Mouse (Mus musculus): Measurements from ENCODE around the gene Gm9049.
"Not testable (repeated sequence)": the region's sequence is repeated elsewhere in the genome, so short reads cannot be mapped to it uniquely, and the experiment has no call there.

Gm9049 gene

DNA sequence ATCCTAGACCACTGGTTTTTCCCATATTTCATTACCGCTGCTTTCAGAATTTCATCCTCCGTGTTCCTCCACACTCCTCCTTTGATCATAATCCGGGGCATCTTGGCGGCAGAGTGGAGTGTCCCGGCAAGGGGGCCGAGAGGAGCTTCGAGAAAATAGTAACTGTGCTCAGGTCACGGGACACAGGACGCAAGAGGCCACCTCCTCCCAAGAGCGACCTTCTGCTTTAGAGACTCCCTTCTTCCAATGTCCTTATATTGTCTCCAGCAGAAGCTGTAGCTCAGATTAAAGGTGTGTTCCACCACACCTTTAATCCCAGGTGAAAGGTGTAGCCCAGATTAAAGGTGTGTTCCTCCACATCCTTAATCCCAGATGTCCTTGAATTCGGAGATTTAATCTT, at the start of gene Gm9049:
Gene Gm9049 (minus strand): TSS at position 101 of the 400 bp plus-strand sequence.
- not testable (repeated sequence) for DNase-seq (ENCODE audit: low read depth in 1 of 2, low spot score in 2 of 2)

DNA sequence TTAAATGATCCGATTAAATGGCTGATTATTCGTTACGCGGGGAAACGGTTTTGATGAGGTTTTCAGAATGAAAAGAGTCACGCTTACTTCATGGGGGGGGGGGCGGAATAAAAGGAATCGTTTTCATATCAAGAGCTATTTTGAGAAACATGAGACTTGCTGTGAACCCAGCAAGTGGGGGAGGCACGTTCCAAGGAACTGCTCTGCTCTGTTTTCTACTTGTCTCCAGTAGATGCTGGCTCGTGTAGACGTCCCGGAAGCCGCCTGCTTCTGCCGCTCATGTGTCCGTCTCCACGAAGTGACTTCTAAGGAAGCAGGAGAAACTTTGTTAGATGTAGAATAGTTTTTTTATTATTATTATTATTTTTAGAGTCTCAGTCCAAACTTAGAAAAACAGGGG, 46.0 kb upstream of the Gm9049 start:
- DNase-seq (ENCODE audit: low read depth in 1 of 2, low spot score in 2 of 2): no peak

DNA sequence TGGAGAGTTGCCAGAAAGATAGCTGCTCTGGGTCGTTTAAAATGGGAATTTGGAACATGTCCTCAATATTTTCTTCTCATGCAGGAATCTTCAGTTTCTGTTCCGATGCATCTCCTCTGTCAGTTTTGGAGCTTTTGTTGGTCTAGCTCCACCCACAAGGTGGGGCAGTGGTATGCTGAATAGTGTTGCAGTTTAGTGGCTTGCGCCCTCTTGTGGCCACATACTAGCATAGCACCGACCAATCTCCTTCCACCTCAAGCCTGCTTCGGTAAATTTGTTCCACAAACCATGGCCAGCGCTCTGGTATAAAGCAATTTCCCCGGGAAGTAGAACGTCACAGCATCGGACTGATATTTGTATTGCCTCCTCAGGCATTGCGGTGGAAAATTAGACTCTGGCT, 16.5 kb upstream of the Gm9049 start:
- DNase-seq (ENCODE audit: low read depth in 1 of 2, low spot score in 2 of 2): peak; percentile 42 to 71

DNA sequence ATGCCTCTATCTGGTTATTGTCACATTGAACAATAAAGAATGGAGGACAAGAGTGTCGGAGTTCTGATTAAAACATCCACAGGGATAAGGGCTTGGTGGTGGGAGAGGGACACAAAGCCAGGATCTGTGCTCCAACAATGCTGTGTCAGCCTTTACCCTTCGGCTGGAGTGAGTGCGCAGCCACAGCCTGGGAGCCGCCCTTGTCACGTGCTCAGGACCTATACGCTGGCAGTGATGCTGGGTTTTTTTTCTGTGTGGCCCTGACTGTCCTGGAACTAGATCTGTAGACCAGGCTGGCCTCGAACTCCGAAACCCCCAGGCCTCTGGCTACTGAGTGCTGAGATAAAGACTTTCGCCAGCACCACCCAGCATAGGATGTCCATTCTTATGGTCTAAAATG, 15.6 kb upstream of the Gm9049 start:
- no peak for DNase-seq (ENCODE audit: low read depth in 1 of 2, low spot score in 2 of 2)

- DNase-seq (ENCODE audit: low read depth in 1 of 2, low spot score in 2 of 2): not testable (repeated sequence)
Observed at GRCm38 (mm10) chr10:118348579-118348978, 5.3 kb downstream of the Gm9049 start, which contains the start of gene Gm9048. TSS of gene Gm9048 (minus strand) at chr10:118348679.

DNA sequence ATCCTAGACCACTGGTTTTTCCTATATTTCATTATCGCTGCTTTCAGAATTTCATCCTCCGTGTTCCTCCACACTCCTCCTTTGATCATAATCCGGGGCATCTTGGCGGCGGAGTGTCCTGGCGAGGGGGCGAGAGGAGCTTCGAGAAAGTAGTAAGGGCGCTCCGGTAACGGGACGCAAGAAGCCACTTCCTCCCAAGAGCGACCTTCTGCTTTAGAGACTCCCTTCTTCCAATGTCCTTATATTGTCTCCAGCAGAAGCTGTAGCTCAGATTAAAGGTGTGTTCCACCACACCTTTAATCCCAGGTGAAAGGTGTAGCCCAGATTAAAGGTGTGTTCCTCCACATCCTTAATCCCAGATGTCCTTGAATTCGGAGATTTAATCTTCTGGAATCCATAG, 10.8 kb downstream of the Gm9049 start, which contains the start of gene Gm9046:
Gene Gm9046 (minus strand): TSS at position 101 of the 400 bp plus-strand sequence.
- DNase-seq (ENCODE audit: low read depth in 1 of 2, low spot score in 2 of 2): not testable (repeated sequence)

DNA sequence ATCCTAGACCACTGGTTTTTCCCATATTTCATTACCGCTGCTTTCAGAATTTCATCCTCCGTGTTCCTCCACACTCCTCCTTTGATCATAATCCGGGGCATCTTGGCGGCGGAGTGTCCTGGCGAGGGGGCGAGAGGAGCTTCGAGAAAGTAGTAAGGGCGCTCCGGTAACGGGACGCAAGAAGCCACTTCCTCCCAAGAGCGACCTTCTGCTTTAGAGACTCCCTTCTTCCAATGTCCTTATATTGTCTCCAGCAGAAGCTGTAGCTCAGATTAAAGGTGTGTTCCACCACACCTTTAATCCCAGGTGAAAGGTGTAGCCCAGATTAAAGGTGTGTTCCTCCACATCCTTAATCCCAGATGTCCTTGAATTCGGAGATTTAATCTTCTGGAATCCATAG, 16.2 kb downstream of the Gm9049 start, which contains the start of gene Gm9045:
Gene Gm9045 (minus strand): TSS at position 101 of the 400 bp plus-strand sequence.
- not testable (repeated sequence) for DNase-seq (ENCODE audit: low read depth in 1 of 2, low spot score in 2 of 2)

- not testable (repeated sequence) for DNase-seq (ENCODE audit: low read depth in 1 of 2, low spot score in 2 of 2)
Observed at GRCm38 (mm10) chr10:118332308-118332707, 21.6 kb downstream of the Gm9049 start, which contains the start of gene Gm9044. TSS of gene Gm9044 (minus strand) at chr10:118332408.

DNA sequence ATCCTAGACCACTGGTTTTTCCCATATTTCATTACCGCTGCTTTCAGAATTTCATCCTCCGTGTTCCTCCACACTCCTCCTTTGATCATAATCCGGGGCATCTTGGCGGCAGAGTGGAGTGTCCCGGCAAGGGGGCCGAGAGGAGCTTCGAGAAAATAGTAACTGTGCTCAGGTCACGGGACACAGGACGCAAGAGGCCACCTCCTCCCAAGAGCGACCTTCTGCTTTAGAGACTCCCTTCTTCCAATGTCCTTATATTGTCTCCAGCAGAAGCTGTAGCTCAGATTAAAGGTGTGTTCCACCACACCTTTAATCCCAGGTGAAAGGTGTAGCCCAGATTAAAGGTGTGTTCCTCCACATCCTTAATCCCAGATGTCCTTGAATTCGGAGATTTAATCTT, 27.0 kb downstream of the Gm9049 start, which contains the start of gene Gm9040:
Gene Gm9040 (minus strand): TSS at position 101 of the 400 bp plus-strand sequence.
- not testable (repeated sequence) for DNase-seq (ENCODE audit: low read depth in 1 of 2, low spot score in 2 of 2)

- DNase-seq (ENCODE audit: low read depth in 1 of 2, low spot score in 2 of 2): no peak
Observed at GRCm38 (mm10) chr10:118319024-118319423, 34.9 kb downstream of the Gm9049 start.

DNA sequence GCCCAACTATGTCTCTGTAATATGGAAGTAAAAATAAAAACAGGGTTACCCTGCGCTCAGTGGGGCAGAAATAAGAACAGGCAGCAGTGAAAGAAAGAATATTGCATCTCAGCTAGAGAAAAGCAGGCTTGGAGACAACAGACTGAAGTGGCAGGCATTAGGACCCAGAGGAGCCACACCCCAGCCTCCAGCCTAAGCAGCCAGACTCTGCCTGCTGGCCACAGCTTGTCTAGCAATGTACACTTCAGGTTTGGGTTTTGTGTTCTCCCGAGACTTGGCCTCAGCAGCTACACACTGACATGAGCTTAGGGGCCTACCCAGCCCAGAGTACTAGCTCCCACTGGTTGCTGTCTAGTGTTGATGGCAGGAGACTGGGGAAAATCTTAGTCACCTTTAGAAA, 51.8 kb downstream of the Gm9049 start:
- DNase-seq (ENCODE audit: low read depth in 1 of 2, low spot score in 2 of 2): not testable (repeated sequence)
